Comparison of ENCODE assay signal across 11 mouse cellular contexts in genomic region chr13:113378980-113379410, GRCm38 (mm10).
A peak's percentile ranks its signal among the peaks of the same experiment; 100 is the strongest.
DNase-seq lines count a peak whose midpoint lies in the region; ATAC-seq and TF ChIP-seq lines count a peak whose summit lies in the region.
"Had no signal": no experiment of that assay in that cellular context is flagged by ENCODE, and none has a peak within 500 bp of the region (broad histone marks: within the 10 kb centered on the region; RNA-seq: fewer than 3 reads in every experiment).

No protein-coding gene starts in this region.

- H3K9ac ChIP-seq in kidney, embryonic 15.5 days: no peak overlapping the region
- no peak overlapping the region for H3K9ac ChIP-seq in limb, embryonic 14.5 days (ENCODE audit: low read depth, low read length, severe bottlenecking)
- H3K9ac ChIP-seq in midbrain, postnatal 0 days (replicated peaks; ENCODE audit: low read length, poor library complexity, severe bottlenecking): no peak overlapping the region

- DNase-seq in kidney, adult 11 months: no peak
- DNase-seq in A20 (ENCODE audit: low read depth, low spot score): peak; percentile 90
- DNase-seq in cerebellum, adult 2 months: peak; percentile 47 to 69
- no peak for DNase-seq in limb, embryonic 14.5 days (ENCODE audit: low spot score)
- no peak for DNase-seq in midbrain, postnatal 0 days (ENCODE audit: low spot score)
- no peak for DNase-seq in thymus, postnatal 25 days
- DNase-seq in heart, postnatal 10 days: no peak

- H3K9me3 ChIP-seq in kidney, embryonic 15.5 days (replicated peaks): no peaks in the 10 kb centered on the region
- no peaks in the 10 kb centered on the region for H3K9me3 ChIP-seq in limb, embryonic 14.5 days (ENCODE audit: control insufficient read depth, low read length)
- H3K9me3 ChIP-seq in midbrain, postnatal 0 days (ENCODE audit: low read length): no peaks in the 10 kb centered on the region

- TF ChIP-seq POLR2A in cerebellum, adult 2 months (IDR thresholded peaks at IDR 0.05; ENCODE audit: borderline replicate concordance, insufficient read depth, low read length): no peak
- TF ChIP-seq POLR2A in limb, embryonic 14.5 days (IDR thresholded peaks at IDR 0.05; ENCODE audit: borderline replicate concordance, extremely low read depth, insufficient read depth, insufficient read length): no peak

- no peak for TF ChIP-seq CTCF in cerebellum, adult 2 months (IDR thresholded peaks at IDR 0.05; ENCODE audit: borderline replicate concordance, insufficient read depth, low read depth, low read length)
- TF ChIP-seq CTCF in midbrain, postnatal 0 days (IDR thresholded peaks at IDR 0.05): no peak

- H3K27me3 ChIP-seq in kidney, embryonic 15.5 days: no peaks in the 10 kb centered on the region
- no peaks in the 10 kb centered on the region for H3K27me3 ChIP-seq in cerebellum, adult 2 months (ENCODE audit: control insufficient read depth, insufficient read depth, low read length)
- no peaks in the 10 kb centered on the region for H3K27me3 ChIP-seq in limb, embryonic 14.5 days (ENCODE audit: control insufficient read depth, insufficient read depth, low read length)
- H3K27me3 ChIP-seq in midbrain, postnatal 0 days (ENCODE audit: insufficient read depth, low read length): no peaks in the 10 kb centered on the region

- 50% methylated on average over 8 of the region's 8 CpGs for WGBS in kidney, embryonic 15.5 days
- 14% methylated on average over 8 of the region's 8 CpGs for WGBS in cerebellum, adult 2 months
- WGBS in limb, embryonic 14.5 days: 73% methylated on average over 8 of the region's 8 CpGs
- 82% methylated on average over 8 of the region's 8 CpGs for WGBS in midbrain, postnatal 0 days

- H3K27ac ChIP-seq in kidney, embryonic 15.5 days: no peak overlapping the region
- no peak overlapping the region for H3K27ac ChIP-seq in cerebellum, adult 2 months (ENCODE audit: insufficient read depth, low read length)
- 0 out of 2 replicates have a peak overlapping the region, but pooled peaks have one; percentile 8 for H3K27ac ChIP-seq in limb, embryonic 14.5 days (replicated peaks; ENCODE audit: low read depth, low read length)
- no peak overlapping the region for H3K27ac ChIP-seq in midbrain, postnatal 0 days (ENCODE audit: low read depth, low read length)

- H3K4me1 ChIP-seq in kidney, embryonic 15.5 days: no peaks in the 10 kb centered on the region
- peaks cover 16% of the 10 kb centered on the region for H3K4me1 ChIP-seq in cerebellum, adult 2 months (ENCODE audit: control insufficient read depth, insufficient read depth, low read length)
- no peaks in the 10 kb centered on the region; the same call in 1 of the 2 replicates for H3K4me1 ChIP-seq in limb, embryonic 14.5 days (ENCODE audit: control insufficient read depth, insufficient read depth, low read length)
- H3K4me1 ChIP-seq in midbrain, postnatal 0 days (ENCODE audit: insufficient read depth, low read length): no peaks in the 10 kb centered on the region

- intact Hi-C loops in heart, postnatal 10 days (cut with DNase I): no loop called here

- H3K4me3 ChIP-seq in kidney, embryonic 15.5 days (replicated peaks): no peak overlapping the region
- no peak overlapping the region for H3K4me3 ChIP-seq in cerebellum, adult 2 months (replicated peaks; ENCODE audit: insufficient read depth, low read depth, low read length)
- no peak overlapping the region for H3K4me3 ChIP-seq in limb, embryonic 14.5 days (replicated peaks; ENCODE audit: low read length)
- no peak overlapping the region for H3K4me3 ChIP-seq in midbrain, postnatal 0 days (ENCODE audit: low read depth, low read length)

- H3K4me2 ChIP-seq in kidney, embryonic 15.5 days: no peak overlapping the region
- no peak overlapping the region for H3K4me2 ChIP-seq in limb, embryonic 14.5 days (replicated peaks; ENCODE audit: low read depth, low read length, severe bottlenecking)
- no peak overlapping the region for H3K4me2 ChIP-seq in midbrain, postnatal 0 days (ENCODE audit: low read depth, low read length, poor library complexity, severe bottlenecking)

- no peaks in the 10 kb centered on the region for H3K36me3 ChIP-seq in kidney, embryonic 15.5 days
- H3K36me3 ChIP-seq in limb, embryonic 14.5 days (ENCODE audit: control insufficient read depth, insufficient read depth, low read length): no peaks in the 10 kb centered on the region
- H3K36me3 ChIP-seq in midbrain, postnatal 0 days (ENCODE audit: insufficient read depth, low read length): no peaks in the 10 kb centered on the region

- ATAC-seq in kidney, embryonic 15.5 days (replicated peaks; ENCODE audit: low FRiP score): peak; percentile 69; the same call in 1 of the 2 replicates
- ATAC-seq in limb, embryonic 14.5 days (ENCODE audit: low FRiP score, low read depth): no peak
- no peak for ATAC-seq in midbrain, postnatal 0 days (ENCODE audit: low FRiP score)
- ATAC-seq: activated CD4-positive, CD25-positive, alpha-beta regulatory T cell, adult 4 months; inflammation-experienced regulatory T-cells, adult 6 months; midbrain, embryonic 16.5 days had no signal

Comparison
In these comparisons a context has a peak if more than half of its experiments do, and no peak if none do; other contexts are left out.
1. DNase-seq: peak in A20 (single experiment) and cerebellum, adult 2 months (2 of 2); none in kidney, adult 11 months (single experiment), limb, embryonic 14.5 days (single experiment), midbrain, postnatal 0 days (single experiment), thymus, postnatal 25 days (single experiment) and heart, postnatal 10 days (0 of 2).